Mouse (Mus musculus): ENCODE measurements around the gene Gm4340. TPM values are rescaled to one million over a fixed set of nuclear protein-coding genes. Genes with fewer than 3 reads are reported as not detected.
"Not testable (repeated sequence)": the region's sequence is repeated elsewhere in the genome, so short reads cannot be mapped to it uniquely, and the experiment has no call there.

Gene Gm4340
- not detected for polyA plus RNA-seq (2017; shearing (Covaris generic))

DNA sequence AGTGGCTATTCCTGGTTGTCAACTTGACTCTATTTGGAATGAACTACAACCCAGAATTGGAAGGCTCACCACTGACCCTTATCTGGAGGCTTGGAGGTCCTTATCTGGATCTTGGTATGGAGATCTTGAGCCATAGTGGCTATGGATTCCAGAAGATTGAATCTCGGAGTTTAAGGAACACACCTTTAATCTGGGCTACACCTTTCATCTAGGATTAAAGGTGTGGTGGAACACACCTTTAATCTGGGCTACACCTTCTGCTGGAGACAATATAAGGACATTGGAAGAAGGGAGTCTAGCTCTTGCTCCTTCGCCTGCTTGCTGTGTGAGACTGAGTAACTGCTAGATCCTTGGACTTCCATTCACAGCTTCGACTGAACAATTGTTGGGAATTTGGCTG, at the start of gene Gm4340:
Gm4340 (plus strand) TSS at position 301 of the 400 bp plus-strand sequence.
- ATAC-seq, result not testable (repeated sequence)

GRCm38 (mm10) chr10:104151197-104151596, 42.6 kb upstream of the Gm4340 start, which contains the start of gene Gm6763:
Gene Gm6763 (plus strand): TSS chr10:104151497.
- not testable (repeated sequence) for ATAC-seq

DNA sequence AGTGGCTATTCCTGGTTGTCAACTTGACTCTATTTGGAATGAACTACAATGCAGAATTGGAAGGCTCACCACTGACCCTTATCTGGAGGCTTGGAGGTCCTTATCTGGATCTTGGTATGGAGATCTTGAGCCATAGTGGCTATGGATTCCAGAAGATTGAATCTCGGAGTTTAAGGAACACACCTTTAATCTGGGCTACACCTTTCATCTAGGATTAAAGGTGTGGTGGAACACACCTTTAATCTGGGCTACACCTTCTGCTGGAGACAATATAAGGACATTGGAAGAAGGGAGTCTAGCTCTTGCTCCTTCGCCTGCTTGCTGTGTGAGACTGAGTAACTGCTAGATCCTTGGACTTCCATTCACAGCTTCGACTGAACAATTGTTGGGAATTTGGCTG, 34.1 kb upstream of the Gm4340 start, which contains the start of gene Gm8764:
Gm8764 (plus strand) TSS at position 301 of the 400 bp plus-strand sequence.
- ATAC-seq, result not testable (repeated sequence)

DNA sequence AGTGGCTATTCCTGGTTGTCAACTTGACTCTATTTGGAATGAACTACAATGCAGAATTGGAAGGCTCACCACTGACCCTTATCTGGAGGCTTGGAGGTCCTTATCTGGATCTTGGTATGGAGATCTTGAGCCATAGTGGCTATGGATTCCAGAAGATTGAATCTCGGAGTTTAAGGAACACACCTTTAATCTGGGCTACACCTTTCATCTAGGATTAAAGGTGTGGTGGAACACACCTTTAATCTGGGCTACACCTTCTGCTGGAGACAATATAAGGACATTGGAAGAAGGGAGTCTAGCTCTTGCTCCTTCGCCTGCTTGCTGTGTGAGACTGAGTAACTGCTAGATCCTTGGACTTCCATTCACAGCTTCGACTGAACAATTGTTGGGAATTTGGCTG, 25.6 kb upstream of the Gm4340 start, which contains the start of gene Gm21304:
Gm21304 (plus strand) TSS at position 301 of the 400 bp plus-strand sequence.
- ATAC-seq, result not testable (repeated sequence)

GRCm38 (mm10) chr10:104176724-104177123, 17.1 kb upstream of the Gm4340 start, which contains the start of gene Gm21312:
Gene Gm21312 (plus strand): TSS chr10:104177024.
- ATAC-seq, result not testable (repeated sequence)

DNA sequence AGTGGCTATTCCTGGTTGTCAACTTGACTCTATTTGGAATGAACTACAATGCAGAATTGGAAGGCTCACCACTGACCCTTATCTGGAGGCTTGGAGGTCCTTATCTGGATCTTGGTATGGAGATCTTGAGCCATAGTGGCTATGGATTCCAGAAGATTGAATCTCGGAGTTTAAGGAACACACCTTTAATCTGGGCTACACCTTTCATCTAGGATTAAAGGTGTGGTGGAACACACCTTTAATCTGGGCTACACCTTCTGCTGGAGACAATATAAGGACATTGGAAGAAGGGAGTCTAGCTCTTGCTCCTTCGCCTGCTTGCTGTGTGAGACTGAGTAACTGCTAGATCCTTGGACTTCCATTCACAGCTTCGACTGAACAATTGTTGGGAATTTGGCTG, 8.6 kb upstream of the Gm4340 start, which contains the start of gene Gm20765:
Gm20765 (plus strand) TSS at position 301 of the 400 bp plus-strand sequence.
- not testable (repeated sequence) for ATAC-seq

DNA sequence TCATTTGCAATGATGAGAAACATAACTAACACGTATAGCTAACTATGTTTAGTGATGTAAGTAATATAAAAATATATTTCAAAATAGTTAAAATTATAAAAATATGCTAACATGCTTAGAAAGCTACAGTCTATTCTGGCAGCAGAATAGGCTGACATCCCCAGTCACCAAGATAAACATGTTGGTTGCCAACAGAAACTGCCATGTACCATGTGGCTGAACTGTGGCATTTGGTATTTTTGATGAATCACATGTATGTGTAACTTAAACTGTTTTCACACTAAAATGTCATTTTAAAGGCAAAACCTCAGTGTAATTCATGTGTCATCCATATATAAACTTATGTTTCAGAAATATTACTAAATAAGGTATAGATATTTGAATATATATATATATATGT, 15.8 kb downstream of the Gm4340 start:
- ATAC-seq, result no peak

DNA sequence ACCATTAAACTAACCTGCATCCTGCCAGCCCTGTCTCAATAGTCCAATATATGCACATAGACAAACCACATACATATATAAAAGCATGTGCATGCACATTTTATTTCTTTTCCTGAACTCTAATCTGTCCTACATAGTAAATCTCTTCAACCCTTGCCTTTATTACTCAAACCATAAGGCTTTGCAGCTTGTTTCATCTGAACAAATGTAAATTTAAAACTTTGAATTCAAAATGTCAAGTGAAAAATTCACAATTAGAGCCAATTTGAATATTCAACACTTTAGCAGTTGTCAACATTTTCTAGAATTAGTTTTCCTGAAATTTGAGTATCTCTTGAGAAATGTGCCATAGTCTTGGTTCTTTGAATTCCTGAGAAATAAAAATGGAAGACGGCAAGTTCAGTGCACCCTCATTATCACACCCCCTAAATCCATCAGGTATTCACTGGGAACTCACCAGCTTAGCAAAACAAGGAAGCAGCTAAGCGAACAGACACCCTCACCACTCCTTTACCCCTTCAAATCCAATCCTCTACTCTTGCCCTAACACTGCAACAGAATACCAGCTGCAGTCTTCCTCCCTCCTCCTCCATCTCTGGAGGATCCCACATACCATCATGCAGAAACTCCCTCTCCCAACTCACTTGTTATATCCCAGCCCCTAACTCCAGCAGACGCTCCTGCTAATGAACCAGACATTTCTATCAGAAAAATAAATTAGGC, 16.6 kb downstream of the Gm4340 start:
- ATAC-seq, result no peak

DNA sequence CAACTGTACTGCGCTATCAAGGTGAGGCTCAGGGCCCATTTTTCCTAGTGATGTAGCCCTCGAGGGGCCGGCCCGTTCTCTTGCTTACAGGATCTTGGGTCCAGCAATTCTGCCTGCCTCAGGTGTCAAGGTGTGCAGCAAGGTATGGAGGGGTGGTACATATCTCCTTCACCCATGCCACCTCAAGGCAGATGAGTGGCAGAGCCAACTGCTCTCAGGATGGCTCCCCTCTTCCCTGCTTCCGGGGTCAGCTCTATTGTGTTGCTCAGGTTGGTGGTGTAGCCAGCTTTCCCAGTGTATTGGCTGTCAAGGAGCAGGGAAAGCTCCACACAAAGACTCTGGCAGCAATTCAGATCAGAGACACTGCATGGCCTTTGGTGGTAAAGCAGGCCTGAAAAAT, 20.7 kb downstream of the Gm4340 start:
- ATAC-seq, result no peak

- ATAC-seq, result no peak
Measured at GRCm38 (mm10) chr10:104220303-104221021, 26.6 kb downstream of the Gm4340 start.

Other genes starting within 250 kb of the Gm4340 start
- gene Gm21293, start 51.1 kb upstream of the Gm4340 start, polyA plus RNA-seq (2017; shearing (Covaris generic)), result not detected
- gene Gm6763, start 42.5 kb upstream of the Gm4340 start, polyA plus RNA-seq (2017; shearing (Covaris generic)), result not detected
- gene Gm8764, start 34.0 kb upstream of the Gm4340 start, polyA plus RNA-seq (2017; shearing (Covaris generic)), result not detected
- not detected for gene Gm21304, start 25.5 kb upstream of the Gm4340 start, polyA plus RNA-seq (2017; shearing (Covaris generic))
- not detected for gene Gm21312, start 17.0 kb upstream of the Gm4340 start, polyA plus RNA-seq (2017; shearing (Covaris generic))
- not detected for gene Gm20765, start 8.5 kb upstream of the Gm4340 start, polyA plus RNA-seq (2017; shearing (Covaris generic))

Data from activated CD4-positive, CD25-positive, alpha-beta regulatory T cell, adult 4 months (primary cell).